22 mouse cellular contexts compared by ENCODE assay signal in genomic region chr1:183453066-183453465, GRCm38 (mm10). TPM values are rescaled to one million over a fixed set of nuclear protein-coding genes. Genes with fewer than 3 reads are reported as not detected.
DNase-seq lines count a peak whose midpoint lies in the region; ATAC-seq lines count a peak whose summit lies in the region.
"Had no signal": no experiment of that assay in that cellular context is flagged by ENCODE, and none has a peak within 500 bp of the region (broad histone marks: within the 10 kb centered on the region; RNA-seq: fewer than 3 reads in every experiment).

No protein-coding gene starts in this region.

- H3K4me1 ChIP-seq in heart, embryonic 15.5 days (replicated peaks) = no peaks in the 10 kb centered on the region
- H3K4me1 ChIP-seq in neural tube, embryonic 13.5 days (replicated peaks) = peaks cover 10% of the 10 kb centered on the region; the same call in 1 of the 2 replicates
- no peaks in the 10 kb centered on the region for H3K4me1 ChIP-seq in neural tube, embryonic 15.5 days
- peaks cover 2% of the 10 kb centered on the region; the same call in 1 of the 2 replicates for H3K4me1 ChIP-seq in hindbrain, embryonic 11.5 days (replicated peaks; ENCODE audit: control insufficient read depth, insufficient read depth, low read length)
- H3K4me1 ChIP-seq in neural tube, embryonic 14.5 days (ENCODE audit: control insufficient read depth, insufficient read depth, low read length) = no peaks in the 10 kb centered on the region
- H3K4me1 ChIP-seq: embryonic facial prominence, embryonic 12.5 days; kidney, embryonic 15.5 days; liver, embryonic 15.5 days; neural tube, embryonic 12.5 days had no signal

- DNase-seq in heart, postnatal 14 days = no peak
- DNase-seq in hindbrain, embryonic 11.5 days (ENCODE audit: low spot score) = peak; percentile 11
- DNase-seq in adrenal gland, adult 8-10 months = no peak
- DNase-seq: adrenal gland, adult 2 months; cerebellum, postnatal 36 days; gastrocnemius, adult 2 months; heart, postnatal 4 days; thymus, adult 18-20 months; thymus, postnatal 4 days had no signal

- H3K9ac ChIP-seq in heart, embryonic 15.5 days = no peak overlapping the region
- no peak overlapping the region for H3K9ac ChIP-seq in neural tube, embryonic 13.5 days
- no peak overlapping the region for H3K9ac ChIP-seq in neural tube, embryonic 15.5 days (replicated peaks)
- H3K9ac ChIP-seq in hindbrain, embryonic 11.5 days (ENCODE audit: low read depth, low read length) = no peak overlapping the region
- H3K9ac ChIP-seq in neural tube, embryonic 14.5 days (replicated peaks; ENCODE audit: low read depth, low read length) = no peak overlapping the region
- H3K9ac ChIP-seq: embryonic facial prominence, embryonic 12.5 days; kidney, embryonic 15.5 days; liver, embryonic 15.5 days; neural tube, embryonic 12.5 days had no signal

- 0 out of 2 replicates have a peak, but pooled peaks have one; percentile 14 for ATAC-seq in heart, embryonic 15.5 days (replicated peaks; ENCODE audit: insufficient number of reproducible peaks, insufficient read depth, low FRiP score, low read depth)
- ATAC-seq in neural tube, embryonic 13.5 days (ENCODE audit: low read depth) = peak; percentile 67
- ATAC-seq in neural tube, embryonic 15.5 days (ENCODE audit: low FRiP score) = no peak
- ATAC-seq in hindbrain, embryonic 11.5 days (ENCODE audit: low FRiP score) = peak; percentile 43; the same call in 1 of the 2 replicates
- peak; percentile 41; the same call in 1 of the 2 replicates for ATAC-seq in neural tube, embryonic 14.5 days (ENCODE audit: low read depth)
- ATAC-seq: intestine, embryonic 16.5 days; lung, postnatal 0 days had no signal

- H3K27me3 ChIP-seq in heart, embryonic 15.5 days = no peaks in the 10 kb centered on the region
- no peaks in the 10 kb centered on the region for H3K27me3 ChIP-seq in neural tube, embryonic 13.5 days
- no peaks in the 10 kb centered on the region for H3K27me3 ChIP-seq in neural tube, embryonic 15.5 days (replicated peaks)
- H3K27me3 ChIP-seq in hindbrain, embryonic 11.5 days (ENCODE audit: control insufficient read depth, insufficient read depth, low read length) = no peaks in the 10 kb centered on the region
- H3K27me3 ChIP-seq in neural tube, embryonic 14.5 days (ENCODE audit: control insufficient read depth, insufficient read depth, low read length) = no peaks in the 10 kb centered on the region
- H3K27me3 ChIP-seq: embryonic facial prominence, embryonic 12.5 days; kidney, embryonic 15.5 days; liver, embryonic 15.5 days; neural tube, embryonic 12.5 days had no signal

- H3K9me3 ChIP-seq in heart, embryonic 15.5 days (replicated peaks) = no peaks in the 10 kb centered on the region; the same call in 1 of the 2 replicates
- peaks cover 7% of the 10 kb centered on the region; the same call in 1 of the 2 replicates for H3K9me3 ChIP-seq in neural tube, embryonic 13.5 days
- H3K9me3 ChIP-seq in neural tube, embryonic 15.5 days (replicated peaks) = no peaks in the 10 kb centered on the region
- H3K9me3 ChIP-seq in hindbrain, embryonic 11.5 days (ENCODE audit: control insufficient read depth, low read length) = peaks cover 4% of the 10 kb centered on the region; the same call in 1 of the 2 replicates
- no peaks in the 10 kb centered on the region for H3K9me3 ChIP-seq in neural tube, embryonic 14.5 days (ENCODE audit: control insufficient read depth, low read length)
- H3K9me3 ChIP-seq: embryonic facial prominence, embryonic 12.5 days; kidney, embryonic 15.5 days had no signal

- no peak overlapping the region for H3K27ac ChIP-seq in heart, embryonic 15.5 days
- no peak overlapping the region for H3K27ac ChIP-seq in neural tube, embryonic 13.5 days (replicated peaks)
- no peak overlapping the region for H3K27ac ChIP-seq in neural tube, embryonic 15.5 days (replicated peaks)
- no peak overlapping the region; the same call in 1 of the 2 replicates for H3K27ac ChIP-seq in hindbrain, embryonic 11.5 days (ENCODE audit: low read depth, low read length)
- H3K27ac ChIP-seq in neural tube, embryonic 14.5 days (ENCODE audit: low read depth, low read length) = no peak overlapping the region
- H3K27ac ChIP-seq: embryonic facial prominence, embryonic 12.5 days; gastrocnemius, adult 2 months; kidney, embryonic 15.5 days; liver, embryonic 15.5 days; neural tube, embryonic 12.5 days had no signal

- H3K4me2 ChIP-seq in heart, embryonic 15.5 days = no peak overlapping the region
- H3K4me2 ChIP-seq in neural tube, embryonic 13.5 days = no peak overlapping the region
- no peak overlapping the region for H3K4me2 ChIP-seq in neural tube, embryonic 15.5 days
- no peak overlapping the region for H3K4me2 ChIP-seq in hindbrain, embryonic 11.5 days (replicated peaks; ENCODE audit: low read depth, low read length)
- H3K4me2 ChIP-seq in neural tube, embryonic 14.5 days (ENCODE audit: low read depth, low read length) = no peak overlapping the region
- H3K4me2 ChIP-seq: embryonic facial prominence, embryonic 12.5 days; heart, embryonic 11.5 days; kidney, embryonic 15.5 days; liver, embryonic 15.5 days; neural tube, embryonic 12.5 days had no signal

- 38% methylated on average over 3 of the region's 3 CpGs for WGBS in heart, embryonic 15.5 days
- WGBS in neural tube, embryonic 13.5 days = 14% methylated on average over 3 of the region's 3 CpGs
- WGBS in neural tube, embryonic 15.5 days = 10% methylated on average over 3 of the region's 3 CpGs
- 28% methylated on average over 3 of the region's 3 CpGs for WGBS in hindbrain, embryonic 11.5 days
- 22% methylated on average over 3 of the region's 3 CpGs for WGBS in neural tube, embryonic 14.5 days

- intact Hi-C loops in heart, postnatal 14 days (cut with DNase I) = no loop called here

- H3K4me3 ChIP-seq in heart, embryonic 15.5 days = no peak overlapping the region
- no peak overlapping the region for H3K4me3 ChIP-seq in neural tube, embryonic 13.5 days
- H3K4me3 ChIP-seq in neural tube, embryonic 15.5 days (replicated peaks) = no peak overlapping the region
- H3K4me3 ChIP-seq in hindbrain, embryonic 11.5 days (ENCODE audit: low read depth, low read length) = no peak overlapping the region
- no peak overlapping the region for H3K4me3 ChIP-seq in neural tube, embryonic 14.5 days (ENCODE audit: low read depth, low read length)
- H3K4me3 ChIP-seq: embryonic facial prominence, embryonic 12.5 days; gastrocnemius, adult 2 months; kidney, embryonic 15.5 days; liver, embryonic 15.5 days; neural tube, embryonic 12.5 days had no signal

- no peaks in the 10 kb centered on the region for H3K36me3 ChIP-seq in heart, embryonic 15.5 days
- no peaks in the 10 kb centered on the region for H3K36me3 ChIP-seq in neural tube, embryonic 13.5 days
- no peaks in the 10 kb centered on the region for H3K36me3 ChIP-seq in neural tube, embryonic 15.5 days
- no peaks in the 10 kb centered on the region for H3K36me3 ChIP-seq in hindbrain, embryonic 11.5 days (ENCODE audit: control insufficient read depth, insufficient read depth, low read length)
- H3K36me3 ChIP-seq in neural tube, embryonic 14.5 days (ENCODE audit: control insufficient read depth, insufficient read depth, low read length) = no peaks in the 10 kb centered on the region
- H3K36me3 ChIP-seq: embryonic facial prominence, embryonic 12.5 days; kidney, embryonic 15.5 days; liver, embryonic 15.5 days; neural tube, embryonic 12.5 days had no signal

RNA-seq across cellular contexts. Expression of gene Hhipl2, which starts 35.1 kb away (rescaled TPM):
- polyA plus RNA-seq in heart, embryonic 15.5 days (2015; fragmentation: Nextera tagmentation; extraction: Ambion mirVana) = 0.23 and 0.34 TPM in 2 replicates
- under 1 TPM in 1 of 2 experiments, not detected in 1; 0.07 TPM for total RNA-seq in heart, postnatal 14 days (2021)
- polyA plus RNA-seq in neural tube, embryonic 13.5 days (2015; fragmentation: Nextera tagmentation; extraction: Ambion mirVana) = 0.08 and 0.17 TPM in 2 replicates
- 0.13 and 0.65 TPM in 2 replicates for polyA plus RNA-seq in neural tube, embryonic 15.5 days (2015; fragmentation: Nextera tagmentation; extraction: Ambion mirVana)
- polyA plus RNA-seq in hindbrain, embryonic 11.5 days (2014; fragmentation: Nextera tagmentation; extraction: Ambion mirVana) = 0.47 and 0.54 TPM in 2 replicates
- 0.12 and 0.36 TPM in 2 replicates for polyA plus RNA-seq in neural tube, embryonic 14.5 days (2014; fragmentation: Nextera tagmentation; extraction: Ambion mirVana)
- total RNA-seq in adrenal gland, adult 8-10 months (2022) = not detected
- total RNA-seq: adrenal gland, adult 2 months; gastrocnemius, adult 2 months; granulocyte monocyte progenitor cell, adult 5-6 weeks; heart, postnatal 4 days; megakaryocyte progenitor cell, adult 5-6 weeks had no signal
- polyA plus RNA-seq: liver, embryonic 15.5 days had no signal
